Mouse (Mus musculus) retina, postnatal 7 days (tissue): Measurements from ENCODE around the gene Dync1i1.
"Not testable (repeated sequence)": the region's sequence is repeated elsewhere in the genome, so short reads cannot be mapped to it uniquely, and the experiment has no call there.

Source experiments
- DNase-seq: peaks from one replicate; pipeline ENCODE4 v3.0.0-alpha.2; 2012; ENCODE audit warnings: low read depth, low spot score

Dync1i1 gene

GRCm38 (mm10) chr6:5725611-5726236 lies at the start of gene Dync1i1:
Dync1i1 (plus strand) TSS chr6:5725639.
- DNase-seq = peak; percentile 19

- DNase-seq = no peak
These were observed 45.7 kb upstream of the Dync1i1 start for GRCm38 (mm10) chr6:5679738-5680137.

- DNase-seq = no peak
These were observed 23.6 kb upstream of the Dync1i1 start for GRCm38 (mm10) chr6:5701826-5702225.

GRCm38 (mm10) chr6:5707894-5708293 lies 17.5 kb upstream of the Dync1i1 start:
- not testable (repeated sequence) for DNase-seq

GRCm38 (mm10) chr6:5710063-5710605 lies 15.3 kb upstream of the Dync1i1 start:
- no peak for DNase-seq

- no peak for DNase-seq
These were observed 12.8 kb upstream of the Dync1i1 start for GRCm38 (mm10) chr6:5712620-5713019.

- no peak for DNase-seq
These were observed 10.3 kb upstream of the Dync1i1 start for GRCm38 (mm10) chr6:5715101-5715618.

- DNase-seq = no peak
These were observed 6.5 kb upstream of the Dync1i1 start for GRCm38 (mm10) chr6:5718955-5719354.

- DNase-seq = not testable (repeated sequence)
These were observed 4.7 kb upstream of the Dync1i1 start for GRCm38 (mm10) chr6:5720716-5721115.

GRCm38 (mm10) chr6:5723986-5724385 lies 1.5 kb upstream of the Dync1i1 start:
- DNase-seq = no peak

GRCm38 (mm10) chr6:5726237-5726670 lies 815 bp downstream of the Dync1i1 start:
- DNase-seq = no peak

- DNase-seq = no peak
These were observed 7.8 kb downstream of the Dync1i1 start for GRCm38 (mm10) chr6:5733217-5733616.

GRCm38 (mm10) chr6:5734398-5734797 lies 9.0 kb downstream of the Dync1i1 start:
- no peak for DNase-seq

GRCm38 (mm10) chr6:5734862-5735261 lies 9.4 kb downstream of the Dync1i1 start:
- no peak for DNase-seq

- DNase-seq = no peak
These were observed 14.3 kb downstream of the Dync1i1 start for GRCm38 (mm10) chr6:5739711-5740110.

GRCm38 (mm10) chr6:5741395-5742032 lies 16.1 kb downstream of the Dync1i1 start:
- no peak for DNase-seq

- no peak for DNase-seq
These were observed 24.8 kb downstream of the Dync1i1 start for GRCm38 (mm10) chr6:5750079-5750711.

GRCm38 (mm10) chr6:5752128-5752527 lies 26.7 kb downstream of the Dync1i1 start:
- no peak for DNase-seq

- no peak for DNase-seq
These were observed 27.2 kb downstream of the Dync1i1 start for GRCm38 (mm10) chr6:5752617-5753016.

GRCm38 (mm10) chr6:5756509-5757130 lies 31.2 kb downstream of the Dync1i1 start:
- DNase-seq = no peak

- DNase-seq = no peak
These were observed 37.5 kb downstream of the Dync1i1 start for GRCm38 (mm10) chr6:5762943-5763342.

- DNase-seq = no peak
These were observed 43.1 kb downstream of the Dync1i1 start for GRCm38 (mm10) chr6:5768576-5768975.
